Mouse (Mus musculus) ES-E14 (cell line): ENCODE measurements at regions not wholly inside any gene's neighbourhood (a gene's known extent, or its start where the extent isn't known, plus 50 kb on each side); places are given as distances from the start of the nearest gene placed in this dataset.

Source experiments
- DNase-seq: peaks from one replicate; pipeline ENCODE4 v3.0.0-alpha.2; 2013; ENCODE audit warnings: low read depth, low spot score
- H3K27ac ChIP-seq: 2 replicates; pipeline ENCODE4 v1.5.1; 2012; ENCODE audit warnings: low read depth, mild to moderate bottlenecking, low read length, moderate library complexity, mixed read lengths; ENCODE audit not compliant: poor library complexity, insufficient read depth, severe bottlenecking
- H3K36me3 ChIP-seq: 2 replicates; pipeline ENCODE4 v1.6.1; 2012; ENCODE audit warnings: mild to moderate bottlenecking, low read length, moderate library complexity, mixed read lengths; ENCODE audit not compliant: control insufficient read depth, poor library complexity, insufficient read depth, severe bottlenecking
- H3K4me1 ChIP-seq, 2 experiments: fragments of 150-350 bp in 1 of 2; sonication (generic) in 1 of 2; 2 replicates each; pipeline ENCODE4 v1.6.1; 2012; ENCODE audit warnings: low read length in 2 of 2, mild to moderate bottlenecking in 1 of 2, mixed read lengths in 1 of 2; ENCODE audit not compliant: control insufficient read depth in 2 of 2, insufficient read depth in 2 of 2, poor library complexity in 1 of 2
- H3K4me3 ChIP-seq, 2 experiments: fragments of 150-350 bp in 1 of 2; sonication (generic) in 1 of 2; 2 replicates each; pipeline ENCODE4 v1.5.1; 2012; ENCODE audit warnings: low read length in 2 of 2, low read depth in 1 of 2, mild to moderate bottlenecking in 1 of 2, mixed read lengths in 1 of 2; ENCODE audit not compliant: insufficient read depth in 1 of 2, poor library complexity in 1 of 2, severe bottlenecking in 1 of 2
- H3K9ac ChIP-seq: 2 replicates; pipeline ENCODE4 v1.6.1; 2012; ENCODE audit warnings: low read depth, mild to moderate bottlenecking, low read length, mixed read lengths; ENCODE audit not compliant: poor library complexity, insufficient read depth, severe bottlenecking
- H3K9me3 ChIP-seq: fragments of 150-350 bp; sonication (generic); 2 replicates; pipeline ENCODE4 v1.6.1; 2012; ENCODE audit warnings: low read depth, mild to moderate bottlenecking, low read length; ENCODE audit not compliant: control insufficient read depth, insufficient read depth
- CHD2 ChIP-seq: IDR thresholded peaks from 2 replicates; pipeline ENCODE4 v1.6.1; 2014; ENCODE audit warnings: mild to moderate bottlenecking, low read depth, low read length, inconsistent platforms
- HCFC1 ChIP-seq: IDR thresholded peaks from 2 replicates; pipeline ENCODE4 v1.6.1; 2012; ENCODE audit warnings: low read length, inconsistent platforms, borderline replicate concordance; ENCODE audit not compliant: insufficient read depth
- MAFK ChIP-seq: IDR thresholded peaks from 2 replicates; pipeline ENCODE4 v1.6.1; 2014; ENCODE audit warnings: mild to moderate bottlenecking, low read depth, low read length, inconsistent platforms; ENCODE audit not compliant: insufficient read depth
- ZC3H11A ChIP-seq: IDR thresholded peaks from 2 replicates; pipeline ENCODE4 v1.6.1; 2012; ENCODE audit warnings: low read depth, mild to moderate bottlenecking, inconsistent platforms, low read length, borderline replicate concordance
- ZNF384 ChIP-seq: IDR thresholded peaks from 2 replicates; pipeline ENCODE4 v1.6.1; 2012; ENCODE audit warnings: low read depth, low read length, inconsistent platforms
- in situ Hi-C, 2 experiments: fragments of 600-800 bp; cut with MboI; formaldehyde crosslinking; loops; one replicate each; pipeline ENCODE4 v1.15.1; 2025; ENCODE audit warnings: low sequenced_read_pairs in 2 of 2, inconsistent platforms in 1 of 2; ENCODE audit not compliant: unreplicated experiment in 2 of 2

GRCm38 (mm10) chr2:38420498-38420897 is 81.4 kb downstream of the Lhx2 start:
- Histone ChIP-seq H3K9me3 (no peaks in the 10 kb centered on the region), H3K4me3 (no peak overlapping the region), H3K36me3 (no peaks in the 10 kb centered on the region), H3K27ac (no peak overlapping the region), H3K9ac (no peak overlapping the region), H3K4me1 (peaks cover 3 to 12% of the 10 kb centered on the region in 2 experiments; a peak in 2 of 4 replicates)
- in situ Hi-C loops: no loop called here
- no peak for TF ChIP-seq ZC3H11A
- TF ChIP-seq CHD2: no peak
- TF ChIP-seq MAFK: no peak
- TF ChIP-seq HCFC1: no peak
- TF ChIP-seq ZNF384: no peak
- DNase-seq: no peak

DNA sequence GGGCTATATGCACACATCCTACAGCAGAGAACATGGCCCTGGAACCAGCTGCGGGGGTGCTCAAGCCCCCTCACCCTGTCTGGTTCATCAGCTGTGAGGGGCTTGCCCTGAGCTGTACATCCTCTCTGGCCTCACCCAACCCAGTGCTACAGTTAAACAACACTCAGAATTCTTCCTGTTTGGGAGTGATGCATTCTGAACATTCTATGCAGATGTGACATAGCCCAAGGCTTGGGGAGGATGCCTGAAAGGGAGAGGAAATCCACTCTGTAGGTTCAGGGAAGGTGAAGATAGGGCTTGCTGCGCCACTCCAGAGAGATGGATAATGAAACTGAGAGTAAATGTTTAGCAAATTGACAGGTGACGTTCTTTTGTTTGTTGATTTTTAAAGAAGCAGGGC is 83.3 kb downstream of the Lhx2 start:
- no peak for TF ChIP-seq ZC3H11A
- TF ChIP-seq CHD2: no peak
- no peak for TF ChIP-seq ZNF384
- no peak for TF ChIP-seq MAFK
- no peak for TF ChIP-seq HCFC1
- H3K9me3 ChIP-seq: no peaks in the 10 kb centered on the region
- no peak overlapping the region for H3K27ac ChIP-seq

DNA sequence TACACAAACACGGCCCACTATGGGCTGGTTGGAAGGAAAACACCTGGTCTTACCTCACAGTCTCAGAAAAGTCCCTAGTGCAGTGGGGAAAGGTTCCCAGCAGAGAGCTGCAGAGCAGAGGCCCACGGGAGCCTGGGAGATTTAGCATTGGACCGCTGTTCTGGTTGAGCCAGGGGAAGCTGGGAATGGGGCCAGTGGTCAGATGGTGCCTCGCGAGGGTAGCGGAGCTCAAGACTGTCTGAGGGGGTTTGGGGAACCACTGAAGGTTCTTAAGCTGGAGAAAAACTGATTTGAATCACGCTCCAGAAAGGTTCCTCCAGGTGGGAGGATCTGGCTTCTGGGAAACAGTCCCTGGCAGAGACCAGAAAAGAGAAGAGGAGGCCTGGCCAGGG is 84.8 kb downstream of the Lhx2 start:
- peak overlapping the region; percentile 24; the same call in 1 of the 2 replicates for H3K27ac ChIP-seq
- H3K36me3 ChIP-seq: no peaks in the 10 kb centered on the region
- no peak for DNase-seq
- no peak for TF ChIP-seq ZNF384
- no peak for TF ChIP-seq MAFK
- TF ChIP-seq ZC3H11A: no peak
- no peak for TF ChIP-seq CHD2
- TF ChIP-seq HCFC1: no peak
- H3K4me3 ChIP-seq: peak overlapping the region in 1 of 2 experiments; percentile 44; a peak in 2 of 4 replicates
- H3K9ac ChIP-seq: peak overlapping the region; percentile 55; the same call in 1 of the 2 replicates
- no peaks in the 10 kb centered on the region for H3K9me3 ChIP-seq
- peaks cover 4 to 12% of the 10 kb centered on the region in 2 experiments; a peak in 2 of 4 replicates for H3K4me1 ChIP-seq
- in situ Hi-C loops: no loop called here

More for the DNA sequence above, 83.3 kb downstream of the Lhx2 start:
- H3K9ac ChIP-seq: no peak overlapping the region
- DNase-seq: no peak
- no peaks in the 10 kb centered on the region for H3K36me3 ChIP-seq
- H3K4me1 ChIP-seq: peaks cover 4 to 12% of the 10 kb centered on the region in 2 experiments; a peak in 2 of 4 replicates
- in situ Hi-C loops: no loop called here
- no peak overlapping the region for H3K4me3 ChIP-seq

GRCm38 (mm10) chr2:38424278-38424931 is 85.3 kb downstream of the Lhx2 start:
- Histone ChIP-seq H3K4me1 (peaks cover 4 to 12% of the 10 kb centered on the region in 2 experiments; a peak in 2 of 4 replicates), H3K4me3 (peak overlapping the region; percentile 40 to 44; a peak in 3 of 4 replicates), H3K36me3 (no peaks in the 10 kb centered on the region), H3K9ac (peak overlapping the region; percentile 55; the same call in 1 of the 2 replicates), H3K9me3 (no peaks in the 10 kb centered on the region), H3K27ac (no peak overlapping the region; the same call in 1 of the 2 replicates)
- DNase-seq: no peak
- TF ChIP-seq ZNF384 (no peak), MAFK (no peak), ZC3H11A (no peak), HCFC1 (no peak), CHD2 (no peak)
- in situ Hi-C loops: no loop called here
